Mouse (Mus musculus) cerebellum, adult 9-10 months (tissue): ENCODE data around the gene Phyhipl.

ENCODE experiments used
- DNase-seq: peaks from one replicate; pipeline ENCODE4 v3.0.0; 2022

The Phyhipl gene

GRCm38 (mm10) chr10:70530185-70530823 is 125.5 kb downstream of the Phyhipl start:
- DNase-seq, result no peak

GRCm38 (mm10) chr10:70521379-70521778 is 134.4 kb downstream of the Phyhipl start:
- no peak for DNase-seq

- no peak for DNase-seq
These were observed 135.3 kb downstream of the Phyhipl start for GRCm38 (mm10) chr10:70520143-70521131.

- no peak for DNase-seq
These were observed 136.1 kb downstream of the Phyhipl start for GRCm38 (mm10) chr10:70519640-70520099.

- DNase-seq, result no peak
These were observed 139.1 kb downstream of the Phyhipl start for GRCm38 (mm10) chr10:70516661-70517060.

GRCm38 (mm10) chr10:70514848-70515247 is 140.9 kb downstream of the Phyhipl start:
- DNase-seq, result no peak

GRCm38 (mm10) chr10:70507880-70508279 is 147.9 kb downstream of the Phyhipl start:
- no peak for DNase-seq
